Mouse (Mus musculus): ENCODE results near the gene Gm49333. TPM values are rescaled to one million over a fixed set of nuclear protein-coding genes. Genes with fewer than 3 reads are reported as not detected.

Gene Gm49333
- polyA plus RNA-seq, 1 experiment from 2014 or later, result 0.08 TPM

- no peak for ATAC-seq (ENCODE audit: insufficient read depth)
- peaks cover 79% of the 10 kb centered on the region for H3K27me3 ChIP-seq
- H3K4me1 ChIP-seq (replicated peaks), result no peaks in the 10 kb centered on the region
- 58% methylated on average over 11 of the region's 11 CpGs for WGBS (ENCODE audit: insufficient replicate concordance)
- H3K4me3 ChIP-seq (replicated peaks), result no peak overlapping the region
- H3K9ac ChIP-seq, result no peak overlapping the region
- H3K4me2 ChIP-seq, result 0 out of 2 replicates have a peak overlapping the region, but pooled peaks have one; percentile 65
- H3K27ac ChIP-seq (replicated peaks), result no peak overlapping the region
- H3K9me3 ChIP-seq (replicated peaks), result no peaks in the 10 kb centered on the region
- no peaks in the 10 kb centered on the region for H3K36me3 ChIP-seq (replicated peaks)
Measured at GRCm38 (mm10) chr16:20628871-20629391, 17.5 kb downstream of the Gm49333 start.

GRCm38 (mm10) chr16:20629731-20630634 lies 18.6 kb downstream of the Gm49333 start, which contains the start of gene Ece2:
Gene Ece2, plus strand, starts transcription at chr16:20629828.
- peak within 1 kb of the TSS; percentile 65 for H3K4me2 ChIP-seq
- peak within 1 kb of the TSS; percentile 46 for H3K4me3 ChIP-seq (replicated peaks)
- H3K27me3 ChIP-seq, result peaks cover 76% of the 10 kb centered on the region
- H3K9ac ChIP-seq, result no peak within 1 kb of the TSS
- H3K4me1 ChIP-seq (replicated peaks), result no peaks in the 10 kb centered on the region
- 9% methylated on average over 53 of the region's 54 CpGs for whole genome bisulfite sequencing (ENCODE audit: insufficient replicate concordance)
- H3K27ac ChIP-seq (replicated peaks), result no peak within 1 kb of the TSS
- no peak for ATAC-seq (ENCODE audit: insufficient read depth)
- H3K9me3 ChIP-seq (replicated peaks), result no peaks in the 10 kb centered on the region
- H3K36me3 ChIP-seq (replicated peaks), result no peaks in the 10 kb centered on the region

- no peak overlapping the region for H3K9ac ChIP-seq
- H3K4me1 ChIP-seq (replicated peaks), result no peaks in the 10 kb centered on the region; the same call in 1 of the 2 replicates
- WGBS (ENCODE audit: insufficient replicate concordance), result 51% methylated on average over 8 of the region's 8 CpGs
- H3K27ac ChIP-seq (replicated peaks), result no peak overlapping the region
- no peak for ATAC-seq (ENCODE audit: insufficient read depth)
- no peak overlapping the region for H3K4me3 ChIP-seq (replicated peaks)
- peaks cover 25% of the 10 kb centered on the region for H3K27me3 ChIP-seq
- H3K4me2 ChIP-seq, result no peak overlapping the region
- H3K36me3 ChIP-seq (replicated peaks), result no peaks in the 10 kb centered on the region
- H3K9me3 ChIP-seq (replicated peaks), result no peaks in the 10 kb centered on the region
Measured at GRCm38 (mm10) chr16:20637410-20637809, 26.0 kb downstream of the Gm49333 start.

GRCm38 (mm10) chr16:20638367-20638766 lies 27.0 kb downstream of the Gm49333 start:
- H3K9ac ChIP-seq, result no peak overlapping the region
- H3K36me3 ChIP-seq (replicated peaks), result no peaks in the 10 kb centered on the region
- no peaks in the 10 kb centered on the region for H3K9me3 ChIP-seq (replicated peaks)
- 73% methylated on average over 8 of the region's 8 CpGs for WGBS (ENCODE audit: insufficient replicate concordance)
- no peak overlapping the region for H3K27ac ChIP-seq (replicated peaks)
- peaks cover 24% of the 10 kb centered on the region for H3K27me3 ChIP-seq
- ATAC-seq (ENCODE audit: insufficient read depth), result no peak
- no peak overlapping the region for H3K4me3 ChIP-seq (replicated peaks)
- H3K4me2 ChIP-seq, result no peak overlapping the region
- H3K4me1 ChIP-seq (replicated peaks), result no peaks in the 10 kb centered on the region; the same call in 1 of the 2 replicates

- no peak for ATAC-seq (ENCODE audit: insufficient read depth)
- no peaks in the 10 kb centered on the region for H3K9me3 ChIP-seq (replicated peaks)
- no peak overlapping the region for H3K4me3 ChIP-seq (replicated peaks)
- no peak overlapping the region for H3K4me2 ChIP-seq
- WGBS (ENCODE audit: insufficient replicate concordance), result 3% methylated on average over 8 of the region's 8 CpGs
- H3K27me3 ChIP-seq, result peaks cover 33% of the 10 kb centered on the region
- H3K9ac ChIP-seq, result no peak overlapping the region
- H3K4me1 ChIP-seq (replicated peaks), result no peaks in the 10 kb centered on the region; the same call in 1 of the 2 replicates
- no peak overlapping the region for H3K27ac ChIP-seq (replicated peaks)
- no peaks in the 10 kb centered on the region for H3K36me3 ChIP-seq (replicated peaks)
Measured at GRCm38 (mm10) chr16:20642161-20642560, 30.8 kb downstream of the Gm49333 start.

GRCm38 (mm10) chr16:20643911-20644310 lies 32.5 kb downstream of the Gm49333 start:
- Histone ChIP-seq H3K27me3 (peaks cover 33% of the 10 kb centered on the region), H3K27ac (replicated peaks) (no peak overlapping the region), H3K4me3 (replicated peaks) (no peak overlapping the region), H3K4me2 (no peak overlapping the region), H3K4me1 (replicated peaks) (no peaks in the 10 kb centered on the region; the same call in 1 of the 2 replicates), H3K9ac (no peak overlapping the region), H3K36me3 (replicated peaks) (no peaks in the 10 kb centered on the region), H3K9me3 (replicated peaks) (no peaks in the 10 kb centered on the region)
- WGBS (ENCODE audit: insufficient replicate concordance), result 64% methylated on average over 7 of the region's 7 CpGs
- ATAC-seq (ENCODE audit: insufficient read depth), result no peak

- H3K36me3 ChIP-seq (replicated peaks), result peaks cover 32% of the 10 kb centered on the region
- H3K4me3 ChIP-seq (replicated peaks), result peak within 1 kb of the TSS; percentile 79
- H3K27me3 ChIP-seq, result no peaks in the 10 kb centered on the region
- peak; percentile 92 for ATAC-seq (ENCODE audit: insufficient read depth)
- H3K9me3 ChIP-seq (replicated peaks), result no peaks in the 10 kb centered on the region
- WGBS (ENCODE audit: insufficient replicate concordance), result under 1% methylated on average over 46 of the region's 46 CpGs
- H3K27ac ChIP-seq (replicated peaks), result peak within 1 kb of the TSS; percentile 70
- H3K4me1 ChIP-seq (replicated peaks), result peaks cover 20% of the 10 kb centered on the region
- peak within 1 kb of the TSS; percentile 79 for H3K9ac ChIP-seq
- H3K4me2 ChIP-seq, result peak within 1 kb of the TSS; percentile 79
Measured at GRCm38 (mm10) chr16:20651076-20651946, 39.9 kb downstream of the Gm49333 start, which contains the start of gene Psmd2. Gene Psmd2, plus strand, starts transcription at chr16:20651652.

- peak; percentile 52 for ATAC-seq (ENCODE audit: insufficient read depth)
- WGBS (ENCODE audit: insufficient replicate concordance), result 8% methylated on average over 12 of the region's 12 CpGs
- peak overlapping the region; percentile 79 for H3K9ac ChIP-seq
Measured at GRCm38 (mm10) chr16:20651947-20652310, 40.5 kb downstream of the Gm49333 start.

GRCm38 (mm10) chr16:20653315-20653714 lies 41.9 kb downstream of the Gm49333 start:
- Histone ChIP-seq H3K4me1 (replicated peaks) (peaks cover 20% of the 10 kb centered on the region), H3K4me2 (peak overlapping the region; percentile 79; the same call in 1 of the 2 replicates), H3K27ac (replicated peaks) (no peak overlapping the region), H3K9me3 (replicated peaks) (no peaks in the 10 kb centered on the region), H3K4me3 (replicated peaks) (peak overlapping the region; percentile 79; the same call in 1 of the 2 replicates), H3K9ac (no peak overlapping the region), H3K27me3 (no peaks in the 10 kb centered on the region), H3K36me3 (replicated peaks) (peaks cover 52% of the 10 kb centered on the region)
- WGBS (ENCODE audit: insufficient replicate concordance), result 39% methylated on average over 2 of the region's 2 CpGs
- ATAC-seq (ENCODE audit: insufficient read depth), result no peak

More at GRCm38 (mm10) chr16:20651947-20652310, 40.5 kb downstream of the Gm49333 start:
- Histone ChIP-seq H3K36me3 (replicated peaks) (peaks cover 38% of the 10 kb centered on the region), H3K4me3 (replicated peaks) (peak overlapping the region; percentile 79), H3K4me1 (replicated peaks) (peaks cover 20% of the 10 kb centered on the region), H3K4me2 (peak overlapping the region; percentile 79), H3K9me3 (replicated peaks) (no peaks in the 10 kb centered on the region), H3K27me3 (no peaks in the 10 kb centered on the region), H3K27ac (replicated peaks) (peak overlapping the region; percentile 70)

GRCm38 (mm10) chr16:20657661-20658060 lies 46.3 kb downstream of the Gm49333 start:
- no peak overlapping the region for H3K9ac ChIP-seq
- H3K4me2 ChIP-seq, result no peak overlapping the region
- no peak overlapping the region for H3K27ac ChIP-seq (replicated peaks)
- H3K27me3 ChIP-seq, result no peaks in the 10 kb centered on the region
- H3K4me3 ChIP-seq (replicated peaks), result no peak overlapping the region
- no peaks in the 10 kb centered on the region for H3K9me3 ChIP-seq (replicated peaks)
- no peak for ATAC-seq (ENCODE audit: insufficient read depth)
- 78% methylated on average over 4 of the region's 4 CpGs for WGBS (ENCODE audit: insufficient replicate concordance)
- H3K36me3 ChIP-seq (replicated peaks), result peaks cover 94% of the 10 kb centered on the region
- H3K4me1 ChIP-seq (replicated peaks), result peaks cover 8% of the 10 kb centered on the region
